Mouse (Mus musculus) heart, embryonic 14.5 days (tissue): ENCODE data around the gene Krtap5-1. TPM values are rescaled to one million over a fixed set of nuclear protein-coding genes. Genes with fewer than 3 reads are reported as not detected.
A peak's percentile ranks its signal among the peaks of the same experiment; 100 is the strongest.
"Not testable (repeated sequence)": the region's sequence is repeated elsewhere in the genome, so short reads cannot be mapped to it uniquely, and the experiment has no call there.

ENCODE experiments used
- ATAC-seq: fragments of 200-750 bp; cut with Nextera tagmentation; 2 replicates; pipeline ENCODE4 v1.8.0; 2017; ENCODE audit warnings: low read depth, moderate TSS enrichment; ENCODE audit not compliant: insufficient number of reproducible peaks, insufficient read depth, low FRiP score
- H3K27ac ChIP-seq, 2 experiments: fragments of 200-500 bp in 1 of 2; fragments of 300-500 bp in 1 of 2; sonication (generic) in 1 of 2; replicated peaks in 1 of 2; 2 replicates each; pipeline ENCODE4 v1.5.1; 2012 to 2014; ENCODE audit warnings: low read depth in 2 of 2, low read length in 2 of 2, control low read depth in 1 of 2, mild to moderate bottlenecking in 1 of 2, mixed read lengths in 1 of 2; ENCODE audit not compliant: control insufficient read depth in 1 of 2, insufficient read depth in 1 of 2
- H3K27me3 ChIP-seq: fragments of 300-500 bp; sonication (generic); 2 replicates; pipeline ENCODE4 v1.6.1; 2014; ENCODE audit warnings: mild to moderate bottlenecking, low read length, control low read depth; ENCODE audit not compliant: control insufficient read depth, insufficient read depth
- H3K36me3 ChIP-seq: fragments of 300-500 bp; sonication (generic); 2 replicates; pipeline ENCODE4 v1.6.1; 2014; ENCODE audit warnings: mild to moderate bottlenecking, control low read depth, low read length, mixed read lengths; ENCODE audit not compliant: control insufficient read depth, insufficient read depth
- H3K4me1 ChIP-seq, 2 experiments: fragments of 200-500 bp in 1 of 2; fragments of 300-500 bp in 1 of 2; sonication (generic) in 1 of 2; 2 replicates each; pipeline ENCODE4 v1.6.1; 2012 to 2014; ENCODE audit warnings: low read length in 2 of 2, control low read depth in 1 of 2, mixed read lengths in 1 of 2; ENCODE audit not compliant: control insufficient read depth in 2 of 2, insufficient read depth in 2 of 2
- H3K4me2 ChIP-seq: fragments of 300-500 bp; sonication (generic); 2 replicates; pipeline ENCODE4 v1.6.1; 2014; ENCODE audit warnings: mild to moderate bottlenecking, low read length
- H3K4me3 ChIP-seq, 2 experiments: fragments of 200-500 bp in 1 of 2; fragments of 300-500 bp in 1 of 2; sonication (generic) in 1 of 2; 2 replicates each; pipeline ENCODE4 v1.5.1; 2012 to 2014; ENCODE audit warnings: low read length in 2 of 2, mild to moderate bottlenecking in 2 of 2, control low read depth in 1 of 2, low read depth in 1 of 2, moderate library complexity in 1 of 2; ENCODE audit not compliant: control insufficient read depth in 1 of 2, insufficient read depth in 1 of 2
- H3K9ac ChIP-seq: fragments of 300-500 bp; sonication (generic); 2 replicates; pipeline ENCODE4 v1.6.1; 2014; ENCODE audit warnings: mild to moderate bottlenecking, low read length
- H3K9me3 ChIP-seq: fragments of 300-500 bp; sonication (generic); 2 replicates; pipeline ENCODE4 v1.6.1; 2016; ENCODE audit warnings: low read length, control low read depth; ENCODE audit not compliant: control insufficient read depth
- WGBS: fragments of 180-500 bp; shearing (Covaris S2); extraction: QIAGEN DNeasy Blood & Tissue Kit; methylation state at CpG from one replicate; pipeline ENCODE4 v1.1.7; 2014; 5-methylcytosine and 5-hydroxymethylcytosine counted together
- polyA plus RNA-seq: library from polyadenylated mRNA; unstranded; fragments of >200 nt; fragmentation: Nextera tagmentation; extraction: Ambion mirVana; gene quantifications from 2 replicates; pipeline ENCODE4 v1.2.1, GENCODE M21; 2014

The Krtap5-1 gene
- polyA plus RNA-seq, 1 experiment from 2014 or later = not detected

- WGBS = 9% methylated on average over 4 of the region's 4 CpGs
Measured at GRCm38 (mm10) chr7:142296108-142296507, 810 bp downstream of the Krtap5-1 start.

GRCm38 (mm10) chr7:142295418-142295817 lies 1.5 kb downstream of the Krtap5-1 start:
- H3K9ac ChIP-seq = no peak overlapping the region
- no peak overlapping the region for H3K4me2 ChIP-seq
- no peaks in the 10 kb centered on the region for H3K9me3 ChIP-seq
- H3K4me1 ChIP-seq = peaks cover 5 to 12% of the 10 kb centered on the region in 2 experiments
- ATAC-seq = no peak
- H3K27ac ChIP-seq = no peak overlapping the region
- no peaks in the 10 kb centered on the region for H3K36me3 ChIP-seq
- no peaks in the 10 kb centered on the region for H3K27me3 ChIP-seq
- no peak overlapping the region for H3K4me3 ChIP-seq

More at GRCm38 (mm10) chr7:142296108-142296507, 810 bp downstream of the Krtap5-1 start:
- not testable (repeated sequence) for H3K4me3 ChIP-seq, H3K9me3 ChIP-seq, H3K27ac ChIP-seq, H3K4me2 ChIP-seq, H3K9ac ChIP-seq, H3K27me3 ChIP-seq, ATAC-seq, H3K36me3 ChIP-seq
- peaks cover 5 to 12% of the 10 kb centered on the region in 2 experiments for H3K4me1 ChIP-seq

DNA sequence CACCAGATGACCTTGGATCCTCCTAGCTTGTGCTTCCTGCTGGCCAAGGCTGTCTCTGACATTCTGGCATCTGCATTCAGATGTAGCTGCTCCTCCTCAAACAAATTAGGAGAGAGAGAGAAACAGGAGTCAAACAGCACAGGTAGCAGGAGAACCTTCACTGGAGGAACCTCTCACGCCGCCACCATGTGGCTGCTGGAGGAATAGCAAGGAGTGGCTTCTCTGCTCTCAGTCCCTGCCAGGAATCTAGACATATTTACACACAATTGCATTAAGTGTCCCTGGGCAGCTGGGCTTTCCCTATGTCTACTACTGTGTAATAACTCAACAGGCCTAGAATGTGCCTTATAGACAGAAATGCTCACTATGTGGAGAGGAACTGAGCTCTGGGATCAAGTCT lies 3.1 kb downstream of the Krtap5-1 start:
- H3K36me3 ChIP-seq, H3K4me3 ChIP-seq, H3K27ac ChIP-seq, H3K9ac ChIP-seq, H3K9me3 ChIP-seq, H3K4me2 ChIP-seq, H3K27me3 ChIP-seq: not testable (repeated sequence)
- 2% methylated on average over 2 of the region's 2 CpGs for WGBS
- 0 out of 2 replicates have a peak, but pooled peaks have one; percentile 27 for ATAC-seq
- H3K4me1 ChIP-seq = peaks cover 5 to 12% of the 10 kb centered on the region in 2 experiments

GRCm38 (mm10) chr7:142285910-142286612 lies 10.9 kb downstream of the Krtap5-1 start:
- not testable (repeated sequence) for H3K9me3 ChIP-seq, H3K4me1 ChIP-seq, H3K27me3 ChIP-seq, ATAC-seq, H3K9ac ChIP-seq, H3K36me3 ChIP-seq, H3K4me3 ChIP-seq, H3K27ac ChIP-seq, H3K4me2 ChIP-seq
- WGBS = 47% methylated on average over 9 of the region's 9 CpGs

GRCm38 (mm10) chr7:142285130-142285835 lies 11.6 kb downstream of the Krtap5-1 start:
- H3K4me3 ChIP-seq = peak overlapping the region; percentile 32 to 58
- no peaks in the 10 kb centered on the region for H3K36me3 ChIP-seq
- peak overlapping the region; percentile 89 for H3K9ac ChIP-seq
- H3K27ac ChIP-seq = peak overlapping the region; percentile 47 to 90; a peak in 3 of 4 replicates
- H3K27me3 ChIP-seq = no peaks in the 10 kb centered on the region
- WGBS = 20% methylated on average over 23 of the region's 23 CpGs
- peak overlapping the region; percentile 95 for H3K4me2 ChIP-seq
- no peaks in the 10 kb centered on the region for H3K9me3 ChIP-seq
- ATAC-seq = no peak
- peaks cover 7% of the 10 kb centered on the region in 2 experiments for H3K4me1 ChIP-seq

DNA sequence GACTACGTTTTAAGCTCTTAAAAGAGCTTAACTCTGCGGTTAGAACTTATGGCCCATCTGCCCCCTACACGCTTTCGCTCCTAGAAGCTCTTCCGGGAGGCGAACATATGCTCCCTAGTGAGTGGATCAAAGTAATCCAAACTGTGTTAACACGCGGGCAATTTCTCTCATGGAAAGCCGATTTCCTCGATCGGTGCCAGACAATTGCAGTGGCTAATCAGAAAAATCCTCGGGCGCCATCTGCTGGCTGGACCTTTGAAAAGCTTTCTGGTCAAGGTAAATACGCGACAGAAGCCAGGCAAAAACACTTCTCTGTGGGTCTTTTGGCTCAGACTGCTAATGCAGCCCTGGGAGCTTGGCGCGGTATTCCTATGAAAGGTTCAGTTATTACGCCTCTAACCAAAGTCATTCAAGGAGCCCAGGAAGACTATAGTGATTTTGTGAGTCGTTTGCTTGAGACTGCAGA lies 12.3 kb downstream of the Krtap5-1 start:
- WGBS = under 1% methylated on average over 19 of the region's 19 CpGs
- H3K36me3 ChIP-seq = no peaks in the 10 kb centered on the region
- H3K4me1 ChIP-seq = peaks cover 7% of the 10 kb centered on the region in 2 experiments
- H3K4me2 ChIP-seq = peak overlapping the region; percentile 95
- H3K9me3 ChIP-seq = no peaks in the 10 kb centered on the region
- ATAC-seq = peak; percentile 70
- peak overlapping the region; percentile 90 to 91 for H3K27ac ChIP-seq
- no peaks in the 10 kb centered on the region for H3K27me3 ChIP-seq
- H3K9ac ChIP-seq = peak overlapping the region; percentile 89
- H3K4me3 ChIP-seq = peak overlapping the region; percentile 45 to 58

DNA sequence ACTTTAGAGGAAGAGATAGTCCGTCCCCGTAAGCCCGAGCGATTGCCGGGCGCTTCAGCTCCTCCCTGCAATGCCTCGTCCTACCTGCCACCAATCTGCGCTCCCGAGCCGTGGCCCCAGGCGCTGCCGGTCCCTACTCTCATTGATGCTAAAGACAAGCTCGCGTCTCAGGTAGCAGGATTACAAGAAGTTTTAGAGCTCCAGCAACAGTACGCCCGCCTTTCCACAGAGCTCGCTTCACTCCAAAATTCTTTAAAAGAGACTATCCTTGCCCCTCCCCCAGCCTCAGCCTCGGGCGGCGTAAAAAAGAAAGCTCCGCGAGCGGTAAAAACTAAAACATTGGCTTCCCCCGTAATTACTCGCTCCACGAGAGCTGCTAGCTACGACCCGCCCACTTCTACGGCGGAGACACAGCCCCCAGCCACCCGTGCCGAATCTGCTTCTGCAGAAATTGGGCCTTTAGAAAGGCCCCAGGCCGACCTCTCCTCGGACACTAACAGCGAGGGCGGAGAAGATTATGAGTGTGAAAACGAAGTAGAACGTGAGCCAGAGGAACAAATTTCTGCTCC lies 12.8 kb downstream of the Krtap5-1 start:
- Histone ChIP-seq H3K9me3 (no peaks in the 10 kb centered on the region), H3K9ac (peak overlapping the region; percentile 89), H3K27ac (peak overlapping the region; percentile 90 to 91), H3K4me2 (peak overlapping the region; percentile 95), H3K27me3 (no peaks in the 10 kb centered on the region), H3K4me3 (peak overlapping the region; percentile 45 to 58), H3K4me1 (peaks cover 7% of the 10 kb centered on the region in 2 experiments), H3K36me3 (no peaks in the 10 kb centered on the region)
- ATAC-seq = peak; percentile 52; the same call in 1 of the 2 replicates
- under 1% methylated on average over 38 of the region's 38 CpGs for WGBS
